Mouse (Mus musculus) E14TG2a.4 (cell line): ENCODE measurements around the gene Trim32.

Experiments
- CTCF ChIP-seq: conservative IDR thresholded peaks from 2 replicates; pipeline ENCODE4 v1.5.1; 2014; ENCODE audit warnings: low read length
- POU5F1 ChIP-seq: IDR thresholded peaks from 2 replicates; pipeline ENCODE4 v1.6.1; 2014; ENCODE audit warnings: low read length, borderline replicate concordance

DNA sequence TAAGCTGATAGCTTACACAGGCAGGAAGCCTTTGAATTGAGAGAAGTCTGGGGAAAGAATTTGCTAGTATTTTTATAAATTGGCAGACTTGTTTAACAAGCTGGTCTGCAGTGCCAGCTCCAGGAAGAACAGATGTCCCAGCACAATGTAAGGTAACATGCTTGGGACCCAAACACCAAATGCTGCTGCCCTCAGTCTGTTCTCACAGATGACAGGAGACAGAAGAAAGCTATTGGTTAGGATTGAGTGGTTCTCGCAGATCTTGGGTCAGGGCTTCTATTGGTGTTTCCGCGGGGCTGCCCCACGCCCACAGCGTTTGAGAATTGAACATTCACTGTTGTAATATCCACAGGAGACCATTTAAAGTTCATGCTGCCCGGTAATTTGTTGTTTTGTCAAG, 6.1 kb downstream of the Trim32 start:
- TF ChIP-seq CTCF (no peak), POU5F1 (no peak)
